Mouse (Mus musculus) CH12.LX (cell line): ENCODE measurements around the gene Cyp4f16. TPM values are rescaled to one million over a fixed set of nuclear protein-coding genes. Genes with fewer than 3 reads are reported as not detected.

Experiments used
- DNase-seq: peaks from one replicate; pipeline ENCODE4 v3.0.0-alpha.2; 2013; ENCODE audit errors: extremely low read depth
- H3K27ac ChIP-seq: 2 replicates; pipeline ENCODE4 v1.5.1; 2012; ENCODE audit warnings: low read depth, mild to moderate bottlenecking, control low read depth, moderate library complexity; ENCODE audit not compliant: insufficient read depth
- H3K27me3 ChIP-seq: replicated peaks from 2 replicates; pipeline ENCODE3; 2012; ENCODE audit warnings: inconsistent platforms
- H3K36me3 ChIP-seq, 2 experiments: replicated peaks in 1 of 2; 2 replicates each; pipeline versions ENCODE3 to v1.6.1; 2012; ENCODE audit warnings: inconsistent platforms in 1 of 2, low read length in 1 of 2, mild to moderate bottlenecking in 1 of 2, mixed read lengths in 1 of 2, moderate library complexity in 1 of 2; ENCODE audit not compliant: control insufficient read depth in 1 of 2, insufficient read depth in 1 of 2
- H3K4me1 ChIP-seq, 2 experiments: 2 replicates each; pipeline ENCODE4 v1.6.1; 2012; ENCODE audit warnings: inconsistent platforms in 1 of 2, moderate library complexity in 1 of 2; ENCODE audit not compliant: insufficient read depth in 2 of 2, control insufficient read depth in 1 of 2
- H3K4me2 ChIP-seq: 2 replicates; pipeline ENCODE4 v1.6.1; 2012; ENCODE audit warnings: low read depth, mild to moderate bottlenecking, control low read depth; ENCODE audit not compliant: poor library complexity, insufficient read depth, severe bottlenecking
- H3K4me3 ChIP-seq, 3 experiments: fragments of 150-350 bp in 1 of 3; sonication (generic) in 1 of 3; replicated peaks in 1 of 3; 2 replicates each; pipeline versions ENCODE3 to v1.5.1; 2011 to 2012; ENCODE audit warnings: low read depth in 2 of 3, low read length in 2 of 3, mild to moderate bottlenecking in 2 of 3, moderate library complexity in 2 of 3, control low read depth in 1 of 3, improper control_type of control experiment in 1 of 3, inconsistent platforms in 1 of 3, mixed read lengths in 1 of 3; ENCODE audit not compliant: poor library complexity in 1 of 3
- H3K79me2 ChIP-seq: replicated peaks from 2 replicates; pipeline ENCODE4 v1.6.1; 2012; ENCODE audit warnings: mild to moderate bottlenecking, moderate library complexity; ENCODE audit not compliant: control insufficient read depth, poor library complexity, insufficient read depth, severe bottlenecking; ENCODE audit errors: extremely low read depth
- H3K9ac ChIP-seq: 2 replicates; pipeline ENCODE4 v1.6.1; 2012; ENCODE audit warnings: low read depth, mild to moderate bottlenecking, control low read depth, moderate library complexity; ENCODE audit not compliant: insufficient read depth
- H3K9me3 ChIP-seq: replicated peaks from 2 replicates; pipeline ENCODE3; 2012; ENCODE audit warnings: low read length, inconsistent platforms, mixed read lengths
- BHLHE40 ChIP-seq: IDR thresholded peaks from 2 replicates; pipeline ENCODE4 v1.6.1; 2011; ENCODE audit warnings: mild to moderate bottlenecking, low read depth, low read length, improper control_type of control experiment
- CHD2 ChIP-seq: IDR thresholded peaks from 2 replicates; pipeline ENCODE4 v1.6.1; 2011; ENCODE audit warnings: low read length, improper control_type of control experiment
- CTCF ChIP-seq, 2 experiments: IDR thresholded peaks in 1 of 2; conservative IDR thresholded peaks in 1 of 2; 2 replicates each; pipeline ENCODE4 v1.5.1; 2011 to 2012; ENCODE audit warnings: low read depth in 2 of 2, low read length in 2 of 2, improper control_type of control experiment in 1 of 2, inconsistent platforms in 1 of 2, mild to moderate bottlenecking in 1 of 2, moderate library complexity in 1 of 2
- E2F4 ChIP-seq: IDR thresholded peaks from 2 replicates; pipeline ENCODE4 v1.6.1; 2011; ENCODE audit warnings: low read depth, low read length, improper control_type of control experiment; ENCODE audit not compliant: insufficient replicate concordance
- ELF1 ChIP-seq: IDR thresholded peaks from 2 replicates; pipeline ENCODE4 v1.6.1; 2014; ENCODE audit warnings: low read depth, mild to moderate bottlenecking, inconsistent platforms, low read length, improper control_type of control experiment
- EP300 ChIP-seq: IDR thresholded peaks from 2 replicates; pipeline ENCODE4 v1.6.1; 2011; ENCODE audit warnings: low read length, improper control_type of control experiment
- ETS1 ChIP-seq: conservative IDR thresholded peaks from 2 replicates; pipeline ENCODE4 v1.6.1; 2012; ENCODE audit warnings: low read depth, mild to moderate bottlenecking, inconsistent platforms, low read length, improper control_type of control experiment, moderate library complexity
- GABPA ChIP-seq: IDR thresholded peaks from 2 replicates; pipeline ENCODE4 v1.6.1; 2012; ENCODE audit warnings: low read depth, low read length, improper control_type of control experiment, inconsistent platforms; ENCODE audit not compliant: insufficient replicate concordance
- HCFC1 ChIP-seq: IDR thresholded peaks from 2 replicates; pipeline ENCODE4 v1.6.1; 2012; ENCODE audit warnings: low read depth, mild to moderate bottlenecking, inconsistent platforms, low read length, improper control_type of control experiment
- IRF4 ChIP-seq: IDR thresholded peaks from 2 replicates; pipeline ENCODE4 v1.6.1; 2014; ENCODE audit warnings: low read depth, mild to moderate bottlenecking, inconsistent platforms, low read length, improper control_type of control experiment
- JUN ChIP-seq: IDR thresholded peaks from 2 replicates; pipeline ENCODE4 v1.6.1; 2011; ENCODE audit warnings: low read depth, mild to moderate bottlenecking, low read length, improper control_type of control experiment, moderate library complexity; ENCODE audit not compliant: insufficient read depth
- JUND ChIP-seq: conservative IDR thresholded peaks from 2 replicates; pipeline ENCODE4 v1.6.1; 2011; ENCODE audit warnings: low read depth, low read length, improper control_type of control experiment
- KAT2A ChIP-seq: IDR thresholded peaks from 2 replicates; pipeline ENCODE4 v1.6.1; 2012; ENCODE audit warnings: low read length, improper control_type of control experiment, inconsistent platforms; ENCODE audit not compliant: insufficient replicate concordance
- MAFK ChIP-seq: IDR thresholded peaks from 2 replicates; pipeline ENCODE4 v1.6.1; 2011; ENCODE audit warnings: low read length, improper control_type of control experiment; ENCODE audit not compliant: insufficient replicate concordance
- MAX ChIP-seq: IDR thresholded peaks from 2 replicates; pipeline ENCODE4 v1.6.1; 2011; ENCODE audit warnings: low read length, improper control_type of control experiment
- MAZ ChIP-seq: IDR thresholded peaks from 2 replicates; pipeline ENCODE4 v1.6.1; 2012; ENCODE audit warnings: low read depth, mild to moderate bottlenecking, inconsistent platforms, low read length, improper control_type of control experiment, moderate library complexity
- MEF2A ChIP-seq: IDR thresholded peaks from 2 replicates; pipeline ENCODE4 v1.6.1; 2014; ENCODE audit warnings: low read depth, mild to moderate bottlenecking, inconsistent platforms, low read length, improper control_type of control experiment, borderline replicate concordance
- MXI1 ChIP-seq: IDR thresholded peaks from 2 replicates; pipeline ENCODE4 v1.6.1; 2011; ENCODE audit warnings: mild to moderate bottlenecking, low read depth, low read length, improper control_type of control experiment
- MYC ChIP-seq: IDR thresholded peaks from 2 replicates; pipeline ENCODE4 v1.6.1; 2011; ENCODE audit warnings: low read depth, mild to moderate bottlenecking, improper control_type of control experiment, low read length
- NELFE ChIP-seq: IDR thresholded peaks from 2 replicates; pipeline ENCODE4 v1.6.1; 2011; ENCODE audit warnings: low read depth, low read length, improper control_type of control experiment
- NRF1 ChIP-seq: IDR thresholded peaks from 2 replicates; pipeline ENCODE4 v1.6.1; 2014; ENCODE audit warnings: low read depth, mild to moderate bottlenecking, inconsistent platforms, low read length, improper control_type of control experiment, moderate library complexity
- PAX5 ChIP-seq: IDR thresholded peaks from 2 replicates; pipeline ENCODE4 v1.6.1; 2012; ENCODE audit warnings: low read length, inconsistent platforms, mixed read lengths
- POLR2A ChIP-seq: IDR thresholded peaks from 2 replicates; pipeline ENCODE4 v1.6.1; 2011; ENCODE audit warnings: low read depth, mild to moderate bottlenecking, improper control_type of control experiment, low read length
- POLR2AphosphoS2 ChIP-seq: IDR thresholded peaks from 2 replicates; pipeline ENCODE4 v1.6.1; 2011; ENCODE audit warnings: low read depth, low read length, improper control_type of control experiment
- RAD21 ChIP-seq: IDR thresholded peaks from 2 replicates; pipeline ENCODE4 v1.6.1; 2011; ENCODE audit warnings: low read depth, mild to moderate bottlenecking, low read length, improper control_type of control experiment, moderate library complexity
- RCOR1 ChIP-seq: conservative IDR thresholded peaks from 2 replicates; pipeline ENCODE4 v1.6.1; 2012; ENCODE audit warnings: low read depth, mild to moderate bottlenecking, inconsistent platforms, low read length, improper control_type of control experiment
- SIN3A ChIP-seq: IDR thresholded peaks from 2 replicates; pipeline ENCODE4 v1.6.1; 2012; ENCODE audit warnings: low read length, improper control_type of control experiment, inconsistent platforms
- SMC3 ChIP-seq: IDR thresholded peaks from 2 replicates; pipeline ENCODE4 v1.6.1; 2011; ENCODE audit warnings: low read depth, low read length, improper control_type of control experiment
- TBP ChIP-seq: conservative IDR thresholded peaks from 2 replicates; pipeline ENCODE4 v1.6.1; 2011; ENCODE audit warnings: low read depth, low read length, improper control_type of control experiment
- TCF12 ChIP-seq: IDR thresholded peaks from 2 replicates; pipeline ENCODE4 v1.6.1; 2014; ENCODE audit warnings: low read depth, mild to moderate bottlenecking, inconsistent platforms, low read length, improper control_type of control experiment
- UBTF ChIP-seq: IDR thresholded peaks from 2 replicates; pipeline ENCODE4 v1.6.1; 2012; ENCODE audit warnings: low read depth, mild to moderate bottlenecking, inconsistent platforms, low read length, improper control_type of control experiment, moderate library complexity
- USF1 ChIP-seq: IDR thresholded peaks from 2 replicates; pipeline ENCODE4 v1.6.1; 2014; ENCODE audit warnings: low read depth, mild to moderate bottlenecking, inconsistent platforms, low read length, improper control_type of control experiment
- USF2 ChIP-seq: conservative IDR thresholded peaks from 2 replicates; pipeline ENCODE4 v1.6.1; 2011; ENCODE audit warnings: low read depth, low read length, improper control_type of control experiment
- ZC3H11A ChIP-seq: IDR thresholded peaks from 2 replicates; pipeline ENCODE4 v1.6.1; 2012; ENCODE audit warnings: low read depth, mild to moderate bottlenecking, inconsistent platforms, low read length, improper control_type of control experiment
- ZKSCAN1 ChIP-seq: IDR thresholded peaks from 2 replicates; pipeline ENCODE4 v1.6.1; 2012; ENCODE audit warnings: low read depth, inconsistent platforms, low read length, improper control_type of control experiment, borderline replicate concordance
- ZMIZ1 ChIP-seq: IDR thresholded peaks from 2 replicates; pipeline ENCODE4 v1.6.1; 2012; ENCODE audit warnings: low read depth, mild to moderate bottlenecking, inconsistent platforms, low read length, improper control_type of control experiment
- ZNF384 ChIP-seq: IDR thresholded peaks from 2 replicates; pipeline ENCODE4 v1.6.1; 2012; ENCODE audit warnings: low read depth, low read length, improper control_type of control experiment, inconsistent platforms
- dilution Hi-C: fragments of 300-500 bp; cut with MboI; formaldehyde crosslinking; loops from 2 replicates; pipeline ENCODE4 v1.14.3; 2020; ENCODE audit warnings: low sequenced_read_pairs; ENCODE audit not compliant: extremely low pct_unique_long_range_greater_than_20kb, extremely low pct_ligation_motif_present
- in situ Hi-C: fragments of 300-500 bp; cut with MboI; formaldehyde crosslinking; loops from 3 replicates; pipeline ENCODE4 v1.14.3; 2019; ENCODE audit warnings: low sequenced_read_pairs, low pct_ligation_motif_present, low pct_unique_long_range_greater_than_20kb, mixed read lengths
- polyA plus RNA-seq: library from polyadenylated mRNA; unstranded; fragments of >175 nt; gene quantifications from 2 replicates; pipeline ENCODE4 v1.2.1, GENCODE M21; 2012; ENCODE audit warnings: low read depth; ENCODE audit not compliant: insufficient read length
- total RNA-seq, 2 experiments: library from RNA; depleted of rRNA; stranded (reverse); fragments of 300-350 nt in 1 of 2; fragments of >200 nt in 1 of 2; gene quantifications; 2 replicates each; pipeline ENCODE4 v1.2.3; 2012 to 2014

Cyp4f16 gene
- total and polyA plus RNA-seq, 3 experiments: 28.3 to 33.9 (median 30.0) TPM

- Histone ChIP-seq H3K79me2 (peaks cover under 1% of the 10 kb centered on the region; the same call in 1 of the 2 replicates), H3K27ac (peak overlapping the region; percentile 7; the same call in 1 of the 2 replicates), H3K4me2 (peak overlapping the region; percentile 80), H3K9ac (peak overlapping the region; percentile 76), H3K9me3 (no peaks in the 10 kb centered on the region), H3K27me3 (no peaks in the 10 kb centered on the region), H3K36me3 (peaks cover 0 to 26% of the 10 kb centered on the region in 2 experiments), H3K4me3 (peak overlapping the region; percentile 56 to 66 (median 62)), H3K4me1 (peaks cover 15 to 49% of the 10 kb centered on the region in 2 experiments)
- peak; percentile 96 for DNase-seq
- dilution Hi-C loops: no loop called here
- in situ Hi-C loops: loop anchor here (10.0 to 25.0 kb wide), 2 partner anchors 146 to 334 kb away; no protein-coding TSS in a partner anchor
- TF ChIP-seq JUN: no peak
- peak; percentile 97 for TF ChIP-seq RAD21
- TF ChIP-seq ETS1: no peak; the same call in 1 of the 2 replicates
- no peak for TF ChIP-seq UBTF
- TF ChIP-seq E2F4: no peak; the same call in 1 of the 2 replicates
- TF ChIP-seq NELFE: peak; percentile 71
- no peak for TF ChIP-seq ZMIZ1
- no peak for TF ChIP-seq ZKSCAN1
- peak; percentile 76 for TF ChIP-seq NRF1
- peak; percentile 39; the same call in 1 of the 2 replicates for TF ChIP-seq SIN3A
- no peak for TF ChIP-seq MAFK
- TF ChIP-seq ZNF384: peak; percentile 82
- 0 out of 2 replicates have a peak, but pooled peaks have one; percentile 47 for TF ChIP-seq MAZ
- no peak for TF ChIP-seq CHD2
- no peak for TF ChIP-seq MXI1
- TF ChIP-seq ELF1: peak; percentile 93
- TF ChIP-seq KAT2A: no peak
- no peak for TF ChIP-seq MAX
- peak; percentile 25 for TF ChIP-seq HCFC1
- 0 out of 2 replicates have a peak, but pooled peaks have one; percentile 45 for TF ChIP-seq TBP
- TF ChIP-seq PAX5: no peak
- TF ChIP-seq SMC3: peak; percentile 89
- TF ChIP-seq USF1: no peak; the same call in 1 of the 2 replicates
- peak; percentile 15; the same call in 1 of the 2 replicates for TF ChIP-seq ZC3H11A
- peak; percentile 43; the same call in 1 of the 2 replicates for TF ChIP-seq IRF4
- TF ChIP-seq JUND: no peak
- TF ChIP-seq MYC: no peak
- peak; percentile 87 for TF ChIP-seq POLR2A
- TF ChIP-seq CTCF (conservative IDR thresholded peaks at IDR 0.05 in 1 of 2, IDR thresholded peaks at IDR 0.05 in 1 of 2; ENCODE audit: low read depth in 2 of 2, low read length in 2 of 2): peak; percentile 57 to 95
- no peak for TF ChIP-seq TCF12
- no peak; the same call in 1 of the 2 replicates for TF ChIP-seq EP300
- no peak for TF ChIP-seq GABPA
- no peak for TF ChIP-seq USF2
- TF ChIP-seq BHLHE40: no peak
- TF ChIP-seq RCOR1: no peak
- no peak for TF ChIP-seq POLR2AphosphoS2
- TF ChIP-seq MEF2A: peak; percentile 59; the same call in 1 of the 2 replicates
Observed at GRCm38 (mm10) chr17:32528408-32529337, 7.7 kb upstream of the Cyp4f16 start.
